Mouse (Mus musculus): ENCODE data around the gene 1700017B05Rik. TPM values are rescaled to one million over a fixed set of nuclear protein-coding genes. Genes with fewer than 3 reads are reported as not detected.

1700017B05Rik gene
- total RNA-seq, 1 experiment = 35.6 TPM

GRCm38 (mm10) chr9:57282686-57283085 is 20.3 kb upstream of the 1700017B05Rik start:
- no peak for TF ChIP-seq CHD2 (IDR thresholded peaks at IDR 0.05; ENCODE audit: low read depth, low read length)
- TF ChIP-seq MAFK (IDR thresholded peaks at IDR 0.05; ENCODE audit: insufficient read depth, low read depth, low read length) = no peak
- no peak for TF ChIP-seq ZC3H11A (IDR thresholded peaks at IDR 0.05; ENCODE audit: borderline replicate concordance, low read depth, low read length)
- TF ChIP-seq ZNF384 (IDR thresholded peaks at IDR 0.05; ENCODE audit: low read depth, low read length) = no peak
- no peak overlapping the region for H3K9ac ChIP-seq (ENCODE audit: insufficient read depth, low read depth, low read length, poor library complexity, severe bottlenecking)
- H3K4me3 ChIP-seq (ENCODE audit: insufficient read depth in 1 of 2, low read depth in 1 of 2, low read length in 2 of 2, poor library complexity in 1 of 2, severe bottlenecking in 1 of 2) = no peak overlapping the region
- H3K27ac ChIP-seq (ENCODE audit: insufficient read depth, low read depth, low read length, poor library complexity, severe bottlenecking) = no peak overlapping the region
- no peaks in the 10 kb centered on the region for H3K36me3 ChIP-seq (ENCODE audit: control insufficient read depth, insufficient read depth, low read length, poor library complexity, severe bottlenecking)
- no peak for DNase-seq (ENCODE audit: low read depth, low spot score)
- no peaks in the 10 kb centered on the region for H3K9me3 ChIP-seq (ENCODE audit: control insufficient read depth, insufficient read depth, low read depth, low read length)
- H3K4me1 ChIP-seq (ENCODE audit: control insufficient read depth in 2 of 2, insufficient read depth in 2 of 2, low read length in 2 of 2, poor library complexity in 1 of 2) = peaks cover 8 to 32% of the 10 kb centered on the region in 2 experiments; a peak in 3 of 4 replicates
- in situ Hi-C loops (cut with MboI; ENCODE audit: low sequenced_read_pairs in 2 of 2, unreplicated experiment in 2 of 2) = no loop called here

- TF ChIP-seq MAFK (IDR thresholded peaks at IDR 0.05; ENCODE audit: insufficient read depth, low read depth, low read length) (no peak), CHD2 (IDR thresholded peaks at IDR 0.05; ENCODE audit: low read depth, low read length) (no peak)
- Histone ChIP-seq H3K27ac (ENCODE audit: insufficient read depth, low read depth, low read length, poor library complexity, severe bottlenecking) (no peak overlapping the region), H3K4me3 (ENCODE audit: insufficient read depth in 1 of 2, low read depth in 1 of 2, low read length in 2 of 2, poor library complexity in 1 of 2, severe bottlenecking in 1 of 2) (peak overlapping the region; percentile 6 to 38; a peak in 2 of 4 replicates), H3K9ac (ENCODE audit: insufficient read depth, low read depth, low read length, poor library complexity, severe bottlenecking) (no peak overlapping the region; the same call in 1 of the 2 replicates), H3K4me1 (ENCODE audit: control insufficient read depth in 2 of 2, insufficient read depth in 2 of 2, low read length in 2 of 2, poor library complexity in 1 of 2) (peaks cover 8 to 32% of the 10 kb centered on the region in 2 experiments; a peak in 3 of 4 replicates), H3K9me3 (ENCODE audit: control insufficient read depth, insufficient read depth, low read depth, low read length) (no peaks in the 10 kb centered on the region), H3K36me3 (ENCODE audit: control insufficient read depth, insufficient read depth, low read length, poor library complexity, severe bottlenecking) (no peaks in the 10 kb centered on the region)
- in situ Hi-C loops (cut with MboI; ENCODE audit: low sequenced_read_pairs in 2 of 2, unreplicated experiment in 2 of 2) = no loop called here
- DNase-seq (ENCODE audit: low read depth, low spot score) = no peak
Observed at GRCm38 (mm10) chr9:57281549-57281948, 19.1 kb upstream of the 1700017B05Rik start.

- H3K27ac ChIP-seq (ENCODE audit: insufficient read depth, low read depth, low read length, poor library complexity, severe bottlenecking) = no peak overlapping the region
- no peak overlapping the region for H3K9ac ChIP-seq (ENCODE audit: insufficient read depth, low read depth, low read length, poor library complexity, severe bottlenecking)
- H3K4me1 ChIP-seq (ENCODE audit: control insufficient read depth in 2 of 2, insufficient read depth in 2 of 2, low read length in 2 of 2, poor library complexity in 1 of 2) = peaks cover 8 to 36% of the 10 kb centered on the region in 2 experiments
- in situ Hi-C loops (cut with MboI; ENCODE audit: low sequenced_read_pairs in 2 of 2, unreplicated experiment in 2 of 2) = no loop called here
- no peak overlapping the region for H3K4me3 ChIP-seq (ENCODE audit: insufficient read depth in 1 of 2, low read depth in 1 of 2, low read length in 2 of 2, poor library complexity in 1 of 2, severe bottlenecking in 1 of 2)
- H3K9me3 ChIP-seq (ENCODE audit: control insufficient read depth, insufficient read depth, low read depth, low read length) = no peaks in the 10 kb centered on the region
- DNase-seq (ENCODE audit: low read depth, low spot score) = no peak
- no peaks in the 10 kb centered on the region for H3K36me3 ChIP-seq (ENCODE audit: control insufficient read depth, insufficient read depth, low read length, poor library complexity, severe bottlenecking)
- no peak for TF ChIP-seq ZC3H11A (IDR thresholded peaks at IDR 0.05; ENCODE audit: borderline replicate concordance, low read depth, low read length)
- TF ChIP-seq MAFK (IDR thresholded peaks at IDR 0.05; ENCODE audit: insufficient read depth, low read depth, low read length) = no peak
- no peak for TF ChIP-seq HCFC1 (IDR thresholded peaks at IDR 0.05; ENCODE audit: borderline replicate concordance, insufficient read depth, low read length)
- TF ChIP-seq CHD2 (IDR thresholded peaks at IDR 0.05; ENCODE audit: low read depth, low read length) = no peak
- TF ChIP-seq ZNF384 (IDR thresholded peaks at IDR 0.05; ENCODE audit: low read depth, low read length) = no peak
Observed at GRCm38 (mm10) chr9:57279441-57279840, 17.0 kb upstream of the 1700017B05Rik start.

- no peaks in the 10 kb centered on the region for H3K36me3 ChIP-seq (ENCODE audit: control insufficient read depth, insufficient read depth, low read length, poor library complexity, severe bottlenecking)
- DNase-seq (ENCODE audit: low read depth, low spot score) = no peak
- no peak overlapping the region for H3K9ac ChIP-seq (ENCODE audit: insufficient read depth, low read depth, low read length, poor library complexity, severe bottlenecking)
- no peak for TF ChIP-seq MAFK (IDR thresholded peaks at IDR 0.05; ENCODE audit: insufficient read depth, low read depth, low read length)
- no peak for TF ChIP-seq ZNF384 (IDR thresholded peaks at IDR 0.05; ENCODE audit: low read depth, low read length)
- in situ Hi-C loops (cut with MboI; ENCODE audit: low sequenced_read_pairs in 2 of 2, unreplicated experiment in 2 of 2) = no loop called here
- no peak overlapping the region for H3K4me3 ChIP-seq (ENCODE audit: insufficient read depth in 1 of 2, low read depth in 1 of 2, low read length in 2 of 2, poor library complexity in 1 of 2, severe bottlenecking in 1 of 2)
- H3K9me3 ChIP-seq (ENCODE audit: control insufficient read depth, insufficient read depth, low read depth, low read length) = no peaks in the 10 kb centered on the region
- H3K27ac ChIP-seq (ENCODE audit: insufficient read depth, low read depth, low read length, poor library complexity, severe bottlenecking) = no peak overlapping the region
- H3K4me1 ChIP-seq (ENCODE audit: control insufficient read depth in 2 of 2, insufficient read depth in 2 of 2, low read length in 2 of 2, poor library complexity in 1 of 2) = peaks cover 10 to 38% of the 10 kb centered on the region in 2 experiments
Observed at GRCm38 (mm10) chr9:57278268-57278667, 15.9 kb upstream of the 1700017B05Rik start.

GRCm38 (mm10) chr9:57276311-57276710 is 13.9 kb upstream of the 1700017B05Rik start:
- in situ Hi-C loops (cut with MboI; ENCODE audit: low sequenced_read_pairs in 2 of 2, unreplicated experiment in 2 of 2) = no loop called here
- H3K27ac ChIP-seq (ENCODE audit: insufficient read depth, low read depth, low read length, poor library complexity, severe bottlenecking) = no peak overlapping the region
- TF ChIP-seq ZC3H11A (IDR thresholded peaks at IDR 0.05; ENCODE audit: borderline replicate concordance, low read depth, low read length) = no peak
- TF ChIP-seq CHD2 (IDR thresholded peaks at IDR 0.05; ENCODE audit: low read depth, low read length) = no peak
- TF ChIP-seq ZNF384 (IDR thresholded peaks at IDR 0.05; ENCODE audit: low read depth, low read length) = no peak
- no peak for TF ChIP-seq HCFC1 (IDR thresholded peaks at IDR 0.05; ENCODE audit: borderline replicate concordance, insufficient read depth, low read length)
- no peak for TF ChIP-seq MAFK (IDR thresholded peaks at IDR 0.05; ENCODE audit: insufficient read depth, low read depth, low read length)
- H3K9ac ChIP-seq (ENCODE audit: insufficient read depth, low read depth, low read length, poor library complexity, severe bottlenecking) = no peak overlapping the region
- peaks cover 15 to 41% of the 10 kb centered on the region in 2 experiments for H3K4me1 ChIP-seq (ENCODE audit: control insufficient read depth in 2 of 2, insufficient read depth in 2 of 2, low read length in 2 of 2, poor library complexity in 1 of 2)
- no peaks in the 10 kb centered on the region for H3K9me3 ChIP-seq (ENCODE audit: control insufficient read depth, insufficient read depth, low read depth, low read length)
- no peak for DNase-seq (ENCODE audit: low read depth, low spot score)
- no peak overlapping the region for H3K4me3 ChIP-seq (ENCODE audit: insufficient read depth in 1 of 2, low read depth in 1 of 2, low read length in 2 of 2, poor library complexity in 1 of 2, severe bottlenecking in 1 of 2)
- H3K36me3 ChIP-seq (ENCODE audit: control insufficient read depth, insufficient read depth, low read length, poor library complexity, severe bottlenecking) = no peaks in the 10 kb centered on the region
